18 mouse cellular contexts compared by ENCODE assay signal in the genomic region with DNA sequence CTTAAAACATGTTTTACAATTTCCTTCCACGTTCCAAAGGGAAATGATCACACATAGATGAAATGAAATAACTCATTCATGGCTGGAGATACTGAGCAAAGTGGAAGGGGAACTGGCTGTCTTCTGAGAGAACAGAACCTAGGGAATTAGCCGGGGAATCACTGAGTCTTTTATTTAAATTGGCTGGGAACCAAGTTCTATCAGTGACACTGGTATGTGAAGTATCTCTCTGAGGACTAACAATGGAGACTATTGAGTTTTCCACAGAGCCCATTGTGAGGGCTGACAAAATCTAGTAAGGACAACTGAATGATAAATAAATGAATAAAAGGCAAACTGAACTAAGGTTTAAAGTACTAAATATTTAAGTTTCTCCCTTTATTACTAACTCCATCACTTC.
DNase-seq lines count a peak whose midpoint lies in the region; ATAC-seq and TF ChIP-seq lines count a peak whose summit lies in the region.
"Had no signal": no experiment of that assay in that cellular context is flagged by ENCODE, and none has a peak within 500 bp of the region (broad histone marks: within the 10 kb centered on the region; RNA-seq: fewer than 3 reads in every experiment).

No protein-coding gene starts in this region.

- no peaks in the 10 kb centered on the region for H3K36me3 ChIP-seq in hindbrain, embryonic 11.5 days (ENCODE audit: control insufficient read depth, insufficient read depth, low read length)
- no peaks in the 10 kb centered on the region for H3K36me3 ChIP-seq in hindbrain, embryonic 13.5 days
- H3K36me3 ChIP-seq in midbrain, postnatal 0 days (ENCODE audit: insufficient read depth, low read length): no peaks in the 10 kb centered on the region
- no peaks in the 10 kb centered on the region for H3K36me3 ChIP-seq in midbrain, embryonic 15.5 days (replicated peaks)
- H3K36me3 ChIP-seq: limb, embryonic 13.5 days had no signal

- H3K27me3 ChIP-seq in hindbrain, embryonic 11.5 days (ENCODE audit: control insufficient read depth, insufficient read depth, low read length): no peaks in the 10 kb centered on the region
- no peaks in the 10 kb centered on the region for H3K27me3 ChIP-seq in hindbrain, embryonic 13.5 days
- no peaks in the 10 kb centered on the region for H3K27me3 ChIP-seq in midbrain, postnatal 0 days (ENCODE audit: insufficient read depth, low read length)
- no peaks in the 10 kb centered on the region for H3K27me3 ChIP-seq in midbrain, embryonic 15.5 days (replicated peaks)
- H3K27me3 ChIP-seq: limb, embryonic 13.5 days had no signal

- no peak overlapping the region for H3K9ac ChIP-seq in hindbrain, embryonic 11.5 days (ENCODE audit: low read depth, low read length)
- no peak overlapping the region for H3K9ac ChIP-seq in hindbrain, embryonic 13.5 days
- H3K9ac ChIP-seq in midbrain, postnatal 0 days (replicated peaks; ENCODE audit: low read length, poor library complexity, severe bottlenecking): no peak overlapping the region
- no peak overlapping the region for H3K9ac ChIP-seq in midbrain, embryonic 15.5 days
- H3K9ac ChIP-seq: limb, embryonic 13.5 days; liver, embryonic 14.5 days had no signal

- H3K4me1 ChIP-seq in hindbrain, embryonic 11.5 days (replicated peaks; ENCODE audit: control insufficient read depth, insufficient read depth, low read length): no peaks in the 10 kb centered on the region
- H3K4me1 ChIP-seq in hindbrain, embryonic 13.5 days (replicated peaks): no peaks in the 10 kb centered on the region; the same call in 1 of the 2 replicates
- H3K4me1 ChIP-seq in midbrain, postnatal 0 days (ENCODE audit: insufficient read depth, low read length): no peaks in the 10 kb centered on the region
- H3K4me1 ChIP-seq in midbrain, embryonic 15.5 days: no peaks in the 10 kb centered on the region; the same call in 1 of the 2 replicates
- H3K4me1 ChIP-seq: limb, embryonic 13.5 days had no signal

- no peak overlapping the region for H3K4me3 ChIP-seq in hindbrain, embryonic 11.5 days (ENCODE audit: low read depth, low read length)
- no peak overlapping the region for H3K4me3 ChIP-seq in hindbrain, embryonic 13.5 days
- no peak overlapping the region for H3K4me3 ChIP-seq in midbrain, postnatal 0 days (ENCODE audit: low read depth, low read length)
- H3K4me3 ChIP-seq in midbrain, embryonic 15.5 days: no peak overlapping the region
- H3K4me3 ChIP-seq: limb, embryonic 13.5 days had no signal

- no peak overlapping the region for H3K4me2 ChIP-seq in hindbrain, embryonic 11.5 days (replicated peaks; ENCODE audit: low read depth, low read length)
- no peak overlapping the region for H3K4me2 ChIP-seq in hindbrain, embryonic 13.5 days
- no peak overlapping the region for H3K4me2 ChIP-seq in midbrain, postnatal 0 days (ENCODE audit: low read depth, low read length, poor library complexity, severe bottlenecking)
- H3K4me2 ChIP-seq in midbrain, embryonic 15.5 days: no peak overlapping the region
- H3K4me2 ChIP-seq: heart, embryonic 11.5 days; limb, embryonic 13.5 days had no signal

- WGBS in hindbrain, embryonic 11.5 days: 24% methylated on average over 2 of the region's 2 CpGs
- WGBS in hindbrain, embryonic 13.5 days: 18% methylated on average over 2 of the region's 2 CpGs
- WGBS in midbrain, postnatal 0 days: 17% methylated on average over 2 of the region's 2 CpGs
- WGBS in midbrain, embryonic 15.5 days: 11% methylated on average over 2 of the region's 2 CpGs

- no peak overlapping the region for H3K27ac ChIP-seq in hindbrain, embryonic 11.5 days (ENCODE audit: low read depth, low read length)
- H3K27ac ChIP-seq in hindbrain, embryonic 13.5 days: no peak overlapping the region
- no peak overlapping the region for H3K27ac ChIP-seq in midbrain, postnatal 0 days (ENCODE audit: low read depth, low read length)
- no peak overlapping the region for H3K27ac ChIP-seq in midbrain, embryonic 15.5 days
- H3K27ac ChIP-seq: limb, embryonic 13.5 days; liver, embryonic 14.5 days had no signal

- no peak for TF ChIP-seq CTCF in midbrain, postnatal 0 days (IDR thresholded peaks at IDR 0.05)

- ATAC-seq in hindbrain, embryonic 11.5 days (ENCODE audit: low FRiP score): no peak
- ATAC-seq in hindbrain, embryonic 13.5 days (ENCODE audit: low FRiP score): no peak
- ATAC-seq in midbrain, postnatal 0 days (ENCODE audit: low FRiP score): no peak
- no peak for ATAC-seq in midbrain, embryonic 15.5 days (replicated peaks)
- ATAC-seq: intestine, postnatal 0 days had no signal

- DNase-seq in embryo, embryonic 11 days: peak; percentile 24
- no peak for DNase-seq in embryo, embryonic 9.5 days (ENCODE audit: extremely low spot score)
- peak; percentile 9 for DNase-seq in hindbrain, embryonic 11.5 days (ENCODE audit: low spot score)
- DNase-seq in midbrain, postnatal 0 days (ENCODE audit: low spot score): peak; percentile 58
- DNase-seq in right cerebral cortex, adult 2 months (ENCODE audit: low spot score in 2 of 2): no peak
- no peak for DNase-seq in layer of hippocampus, postnatal 36 days
- DNase-seq: adrenal gland, postnatal 10 days; cerebellum, adult 18-20 months; gastrocnemius, postnatal 36 days; kidney, postnatal 14 days; layer of hippocampus, adult 9-11 months; right cerebral cortex, adult 18-20 months had no signal

- H3K9me3 ChIP-seq in hindbrain, embryonic 11.5 days (ENCODE audit: control insufficient read depth, low read length): no peaks in the 10 kb centered on the region
- H3K9me3 ChIP-seq in hindbrain, embryonic 13.5 days: no peaks in the 10 kb centered on the region
- no peaks in the 10 kb centered on the region for H3K9me3 ChIP-seq in midbrain, postnatal 0 days (ENCODE audit: low read length)
- no peaks in the 10 kb centered on the region for H3K9me3 ChIP-seq in midbrain, embryonic 15.5 days
- H3K9me3 ChIP-seq: limb, embryonic 13.5 days had no signal

Comparison
In these comparisons a context has a peak if more than half of its experiments do, and no peak if none do; other contexts are left out.
1. DNase-seq: peak in embryo, embryonic 11 days (single experiment), hindbrain, embryonic 11.5 days (single experiment) and midbrain, postnatal 0 days (single experiment); none in embryo, embryonic 9.5 days (single experiment), right cerebral cortex, adult 2 months (0 of 2) and layer of hippocampus, postnatal 36 days (0 of 2).